Mouse (Mus musculus) intestine, embryonic 14.5 days (tissue): ENCODE measurements at regions not wholly inside any gene's neighbourhood (a gene's known extent, or its start where the extent isn't known, plus 50 kb on each side); places are given as distances from the start of the nearest gene placed in this dataset.

Source experiments
- ATAC-seq: fragments of 200-750 bp; cut with Nextera tagmentation; replicated peaks from 2 replicates; pipeline ENCODE4 v1.8.0; 2017; ENCODE audit warnings: low read depth, moderate number of reproducible peaks, moderate TSS enrichment, moderate library complexity; ENCODE audit not compliant: low FRiP score, low TSS enrichment
- DNase-seq: peaks from one replicate; pipeline ENCODE4 v3.0.0-alpha.2; 2018; ENCODE audit warnings: low spot score
- H3K27ac ChIP-seq: fragments of 300-500 bp; sonication (generic); 2 replicates; pipeline ENCODE4 v1.5.1; 2014; ENCODE audit warnings: low read depth, mild to moderate bottlenecking, control low read depth
- H3K27me3 ChIP-seq: fragments of 300-500 bp; sonication (generic); replicated peaks from 2 replicates; pipeline ENCODE4 v1.6.1; 2014; ENCODE audit warnings: low read length, control low read depth; ENCODE audit not compliant: control insufficient read depth, insufficient read depth
- H3K36me3 ChIP-seq: fragments of 300-500 bp; sonication (generic); 2 replicates; pipeline ENCODE4 v1.6.1; 2014; ENCODE audit warnings: low read length, control low read depth; ENCODE audit not compliant: control insufficient read depth, insufficient read depth
- H3K4me1 ChIP-seq: fragments of 300-500 bp; sonication (generic); replicated peaks from 2 replicates; pipeline ENCODE4 v1.6.1; 2014; ENCODE audit warnings: low read length, control low read depth, mixed read lengths; ENCODE audit not compliant: control insufficient read depth, insufficient read depth
- H3K4me2 ChIP-seq: fragments of 300-500 bp; sonication (generic); 2 replicates; pipeline ENCODE4 v1.6.1; 2014; ENCODE audit warnings: low read length
- H3K4me3 ChIP-seq: fragments of 300-500 bp; sonication (generic); 2 replicates; pipeline ENCODE4 v1.5.1; 2014; ENCODE audit warnings: low read depth, low read length, control low read depth, mixed read lengths
- H3K9ac ChIP-seq: fragments of 300-500 bp; sonication (generic); 2 replicates; pipeline ENCODE4 v1.6.1; 2014; ENCODE audit warnings: mild to moderate bottlenecking, low read length
- H3K9me3 ChIP-seq: fragments of 300-500 bp; sonication (generic); 2 replicates; pipeline ENCODE4 v1.6.1; 2016; ENCODE audit warnings: low read length, control low read depth; ENCODE audit not compliant: control insufficient read depth
- WGBS: fragments of 180-500 bp; shearing (Covaris S2); extraction: QIAGEN DNeasy Blood & Tissue Kit; methylation state at CpG from one replicate; pipeline ENCODE4 v1.1.7; 2014; 5-methylcytosine and 5-hydroxymethylcytosine counted together

GRCm38 (mm10) chr12:33580809-33581208 is 151.4 kb downstream of the Twistnb start:
- no peak for ATAC-seq
- WGBS = 71% methylated on average over 2 of the region's 2 CpGs

GRCm38 (mm10) chr12:33591031-33591430 is 161.6 kb downstream of the Twistnb start:
- no peak overlapping the region for H3K4me2 ChIP-seq
- H3K9ac ChIP-seq = no peak overlapping the region
- WGBS = 77% methylated on average over 5 of the region's 5 CpGs
- no peak overlapping the region for H3K27ac ChIP-seq
- no peaks in the 10 kb centered on the region for H3K36me3 ChIP-seq
- no peaks in the 10 kb centered on the region for H3K9me3 ChIP-seq
- H3K4me1 ChIP-seq = peaks cover 12% of the 10 kb centered on the region
- no peak for DNase-seq
- no peaks in the 10 kb centered on the region for H3K27me3 ChIP-seq
- no peak overlapping the region for H3K4me3 ChIP-seq
- no peak for ATAC-seq

More at GRCm38 (mm10) chr12:33580809-33581208, 151.4 kb downstream of the Twistnb start:
- Histone ChIP-seq H3K4me2 (no peak overlapping the region), H3K27ac (no peak overlapping the region), H3K27me3 (no peaks in the 10 kb centered on the region), H3K9me3 (no peaks in the 10 kb centered on the region), H3K4me1 (no peaks in the 10 kb centered on the region), H3K9ac (no peak overlapping the region), H3K4me3 (no peak overlapping the region), H3K36me3 (no peaks in the 10 kb centered on the region)
- no peak for DNase-seq

- no peaks in the 10 kb centered on the region for H3K9me3 ChIP-seq
- H3K36me3 ChIP-seq = no peaks in the 10 kb centered on the region
- WGBS = 6% methylated on average over 6 of the region's 6 CpGs
- H3K9ac ChIP-seq = no peak overlapping the region
- ATAC-seq = 0 out of 2 replicates have a peak, but pooled peaks have one; percentile 40
- H3K4me3 ChIP-seq = 0 out of 2 replicates have a peak overlapping the region, but pooled peaks have one; percentile 11
- DNase-seq = peak; percentile 60
- H3K27me3 ChIP-seq = no peaks in the 10 kb centered on the region
- peak overlapping the region; percentile 51; the same call in 1 of the 2 replicates for H3K27ac ChIP-seq
- H3K4me1 ChIP-seq = peaks cover 12% of the 10 kb centered on the region
- peak overlapping the region; percentile 45 for H3K4me2 ChIP-seq
Measured at GRCm38 (mm10) chr12:33592431-33592911, 163.0 kb downstream of the Twistnb start.

GRCm38 (mm10) chr12:33592938-33593337 is 163.5 kb downstream of the Twistnb start:
- H3K27ac ChIP-seq = no peak overlapping the region
- peak; percentile 52 for DNase-seq
- H3K4me3 ChIP-seq = 0 out of 2 replicates have a peak overlapping the region, but pooled peaks have one; percentile 11

GRCm38 (mm10) chr12:33593685-33594084 is 164.2 kb downstream of the Twistnb start:
- 44% methylated on average over 4 of the region's 4 CpGs for WGBS
- Histone ChIP-seq H3K4me3 (no peak overlapping the region), H3K27me3 (no peaks in the 10 kb centered on the region), H3K4me2 (no peak overlapping the region), H3K9me3 (no peaks in the 10 kb centered on the region), H3K36me3 (no peaks in the 10 kb centered on the region), H3K9ac (no peak overlapping the region), H3K4me1 (peaks cover 12% of the 10 kb centered on the region), H3K27ac (no peak overlapping the region)
- ATAC-seq (no peak), DNase-seq (no peak)

More at GRCm38 (mm10) chr12:33592938-33593337, 163.5 kb downstream of the Twistnb start:
- Histone ChIP-seq H3K9me3 (no peaks in the 10 kb centered on the region), H3K27me3 (no peaks in the 10 kb centered on the region), H3K4me2 (peak overlapping the region; percentile 45), H3K36me3 (no peaks in the 10 kb centered on the region), H3K9ac (no peak overlapping the region), H3K4me1 (peaks cover 12% of the 10 kb centered on the region)
- no peak; the same call in 1 of the 2 replicates for ATAC-seq
- 22% methylated on average over 17 of the region's 17 CpGs for WGBS

GRCm38 (mm10) chr12:33605393-33605792 is 176.0 kb downstream of the Twistnb start:
- 71% methylated on average over 4 of the region's 4 CpGs for WGBS

GRCm38 (mm10) chr12:33607811-33608602 is 178.6 kb downstream of the Twistnb start:
- no peaks in the 10 kb centered on the region for H3K4me1 ChIP-seq
- no peak for ATAC-seq
- 59% methylated on average over 7 of the region's 7 CpGs for WGBS
- H3K27me3 ChIP-seq = no peaks in the 10 kb centered on the region
- no peak overlapping the region for H3K4me3 ChIP-seq
- no peak overlapping the region for H3K9ac ChIP-seq
- DNase-seq = no peak
- H3K4me2 ChIP-seq = no peak overlapping the region
- H3K9me3 ChIP-seq = no peaks in the 10 kb centered on the region
- no peaks in the 10 kb centered on the region for H3K36me3 ChIP-seq
- H3K27ac ChIP-seq = no peak overlapping the region

More at GRCm38 (mm10) chr12:33605393-33605792, 176.0 kb downstream of the Twistnb start:
- no peaks in the 10 kb centered on the region for H3K27me3 ChIP-seq
- no peak for ATAC-seq
- H3K9ac ChIP-seq = no peak overlapping the region
- no peak overlapping the region for H3K4me2 ChIP-seq
- DNase-seq = no peak
- no peak overlapping the region for H3K4me3 ChIP-seq
- H3K9me3 ChIP-seq = no peaks in the 10 kb centered on the region
- no peaks in the 10 kb centered on the region for H3K4me1 ChIP-seq
- no peaks in the 10 kb centered on the region for H3K36me3 ChIP-seq
- no peak overlapping the region for H3K27ac ChIP-seq

GRCm38 (mm10) chr12:33612378-33612777 is 182.9 kb downstream of the Twistnb start:
- WGBS = 84% methylated on average over 3 of the region's 3 CpGs

More at GRCm38 (mm10) chr12:33612378-33612777, 182.9 kb downstream of the Twistnb start:
- H3K27ac ChIP-seq = no peak overlapping the region
- H3K4me1 ChIP-seq = no peaks in the 10 kb centered on the region
- DNase-seq (no peak), ATAC-seq (no peak)
- H3K27me3 ChIP-seq = no peaks in the 10 kb centered on the region
- no peak overlapping the region for H3K4me2 ChIP-seq
- no peaks in the 10 kb centered on the region for H3K9me3 ChIP-seq
- H3K36me3 ChIP-seq = no peaks in the 10 kb centered on the region
- H3K4me3 ChIP-seq = no peak overlapping the region
- H3K9ac ChIP-seq = no peak overlapping the region
